Mouse (Mus musculus): Measurements from ENCODE around the gene Gm5916. TPM values are rescaled to one million over a fixed set of nuclear protein-coding genes. Genes with fewer than 3 reads are reported as not detected.

Gene Gm5916
- not detected in 2 replicates for polyA plus RNA-seq (2014; fragmentation: Nextera tagmentation; extraction: Ambion mirVana)

DNA sequence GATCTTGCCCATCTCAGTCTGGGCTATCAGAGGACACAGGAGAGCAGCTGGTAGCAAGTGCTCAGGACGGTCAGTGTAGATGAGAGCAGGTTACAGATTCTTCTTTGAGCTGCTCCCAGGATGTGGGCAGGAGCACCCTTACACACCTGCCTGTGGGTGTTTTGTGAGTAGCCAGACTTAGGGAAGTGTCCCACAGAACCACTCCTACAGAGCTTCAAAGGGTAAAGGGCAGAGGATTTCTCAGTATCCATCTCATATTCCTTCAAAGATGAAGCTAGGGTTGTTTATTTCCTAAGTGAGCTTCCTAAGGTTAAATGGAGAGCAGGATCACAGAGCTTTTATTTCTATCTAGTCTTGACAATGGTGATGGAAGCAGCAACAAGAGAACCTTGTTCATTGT lies at the start of gene Gm5916:
Gm5916 (minus strand) TSS at position 101 of the 400 bp plus-strand sequence.
- Histone ChIP-seq H3K27me3 (ENCODE audit: insufficient read depth, low read length) (no peaks in the 10 kb centered on the region), H3K9me3 (ENCODE audit: low read depth, low read length) (no peaks in the 10 kb centered on the region), H3K9ac (no peak within 1 kb of the TSS), H3K27ac (ENCODE audit: low read depth) (no peak within 1 kb of the TSS), H3K4me1 (ENCODE audit: insufficient read depth) (no peaks in the 10 kb centered on the region), H3K36me3 (ENCODE audit: insufficient read depth) (no peaks in the 10 kb centered on the region), H3K4me3 (ENCODE audit: low read depth, low read length) (no peak within 1 kb of the TSS), H3K4me2 (no peak within 1 kb of the TSS)
- WGBS = 69% methylated on average over 1 of the region's 1 CpGs
- DNase-seq (no peak), ATAC-seq (ENCODE audit: insufficient read depth) (no peak)
- TF ChIP-seq CTCF (IDR thresholded peaks at IDR 0.05; ENCODE audit: low read depth) = no peak

Other genes with a start within 250 kb of the Gm5916 start
- not detected in 2 replicates for gene 9230113P08Rik, start 220.4 kb downstream of the Gm5916 start, polyA plus RNA-seq (2014; fragmentation: Nextera tagmentation; extraction: Ambion mirVana)